Mouse (Mus musculus): Measurements from ENCODE around the gene Cfap36. TPM values are rescaled to one million over a fixed set of nuclear protein-coding genes. Genes with fewer than 3 reads are reported as not detected.
A peak's percentile ranks its signal among the peaks of the same experiment; 100 is the strongest.

Gene Cfap36
- 14.5 TPM for polyA plus RNA-seq (2012; fragmentation: generic; extraction: Trizol)
- long read RNA-seq, experiment 1, transcript Cfap36-201 (10 exons, 1,664 nt): major isoform, 40 of 52 reads
- long read RNA-seq, experiment 1, partial matches to known transcripts: 7 of 52 reads
- long read RNA-seq, experiment 1, other reads (novel, unspliced or antisense): 4 of 52 reads
- long read RNA-seq, experiment 2, transcript Cfap36-201 (10 exons, 1,664 nt): major isoform, 35 of 41 reads
- long read RNA-seq, experiment 2, partial matches to known transcripts: 1 of 41 reads
- long read RNA-seq, experiment 2, other reads (novel, unspliced or antisense): 5 of 41 reads

DNA sequence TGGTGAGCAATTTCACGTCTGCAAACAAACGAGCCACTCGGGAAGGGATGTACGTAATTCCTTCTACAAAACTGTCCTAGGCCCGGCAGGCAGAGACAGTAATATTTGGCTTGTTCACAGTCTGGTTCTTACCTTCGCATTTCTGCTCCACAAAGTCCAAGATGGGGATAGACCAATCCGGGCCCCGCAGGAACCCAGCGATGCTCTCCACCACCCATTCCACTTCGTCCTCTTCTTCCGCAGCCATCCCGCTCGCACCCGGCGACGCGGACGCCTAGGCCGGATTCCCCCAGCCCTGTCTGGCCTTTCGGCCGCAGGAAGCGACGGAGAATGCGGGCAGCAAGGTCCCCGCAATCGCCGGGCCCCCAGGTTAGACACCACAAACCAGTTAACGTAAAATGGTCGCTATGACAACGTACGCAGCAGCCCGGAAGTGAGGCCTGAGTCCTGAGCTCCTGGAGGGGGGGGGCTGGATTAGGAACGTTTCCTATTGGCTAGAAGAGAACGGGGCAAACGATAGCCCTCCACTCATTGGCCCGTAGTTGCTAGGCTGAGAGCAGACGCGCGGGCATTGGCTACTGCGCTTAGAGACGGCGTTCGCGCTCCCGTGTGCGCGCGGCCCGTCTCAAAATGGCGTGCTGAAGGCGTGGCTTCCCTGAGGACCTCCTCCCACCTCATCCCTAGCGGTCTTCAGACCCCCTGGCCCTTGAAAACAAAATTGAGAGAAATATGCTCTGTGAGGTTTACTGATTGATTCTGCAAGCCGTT lies at the start of gene Cfap36:
TSS of gene Cfap36 (minus strand) at position 527 of the 768 bp plus-strand sequence.
- TF ChIP-seq CEBPB (IDR thresholded peaks at IDR 0.05; ENCODE audit: low read depth) (no peak), MYOG (IDR thresholded peaks at IDR 0.05; ENCODE audit: control insufficient read depth, extremely low read depth, insufficient read length) (no peak), USF1 (IDR thresholded peaks at IDR 0.05; ENCODE audit: low read depth) (no peak), MAX (IDR thresholded peaks at IDR 0.05) (peak; percentile 52), FOSL1 (IDR thresholded peaks at IDR 0.05; ENCODE audit: insufficient read depth, low read length, poor library complexity, severe bottlenecking) (no peak), CTCF (IDR thresholded peaks at IDR 0.05; ENCODE audit: control insufficient read depth, insufficient read depth, insufficient read length) (no peak), MYOD1 (IDR thresholded peaks at IDR 0.05; ENCODE audit: control insufficient read depth, insufficient read length, low read depth) (no peak)

DNA sequence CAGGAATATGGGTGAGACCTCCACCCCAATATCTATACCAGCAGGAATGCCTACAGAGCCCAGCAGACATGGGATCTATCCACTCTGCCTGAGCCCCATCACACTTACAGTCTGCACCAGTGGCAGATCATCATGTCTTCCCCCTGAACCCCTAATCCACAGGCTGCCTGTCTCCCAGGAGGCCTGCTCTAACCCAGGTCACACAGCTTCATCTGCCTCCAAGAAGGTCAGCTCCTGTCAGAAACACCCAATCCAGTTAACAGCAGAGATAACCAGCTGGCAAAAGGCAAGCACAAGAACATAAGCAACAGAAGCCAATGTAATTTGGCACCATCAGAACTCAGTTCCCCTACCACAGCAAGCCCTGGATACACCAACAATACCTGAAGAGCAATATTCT lies 40.1 kb upstream of the Cfap36 start:
- H3ac ChIP-seq (ENCODE audit: control insufficient read depth, insufficient read length, low read depth): no peak overlapping the region
- no peaks in the 10 kb centered on the region for H3K27me3 ChIP-seq (ENCODE audit: control insufficient read depth, insufficient read depth, insufficient read length)
- TF ChIP-seq USF1 (IDR thresholded peaks at IDR 0.05; ENCODE audit: low read depth) (no peak), MYOG (IDR thresholded peaks at IDR 0.05; ENCODE audit: control insufficient read depth, extremely low read depth, insufficient read length) (no peak), CTCF (IDR thresholded peaks at IDR 0.05; ENCODE audit: control insufficient read depth, insufficient read depth, insufficient read length) (no peak), CEBPB (IDR thresholded peaks at IDR 0.05; ENCODE audit: low read depth) (no peak), FOSL1 (IDR thresholded peaks at IDR 0.05; ENCODE audit: insufficient read depth, low read length, poor library complexity, severe bottlenecking) (no peak), MYOD1 (IDR thresholded peaks at IDR 0.05; ENCODE audit: control insufficient read depth, insufficient read length, low read depth) (no peak), MAX (IDR thresholded peaks at IDR 0.05) (no peak)
- no peaks in the 10 kb centered on the region for H3K79me3 ChIP-seq (ENCODE audit: low read depth)
- H3K79me2 ChIP-seq (ENCODE audit: control insufficient read depth, insufficient read depth): no peaks in the 10 kb centered on the region
- H3K4me3 ChIP-seq (ENCODE audit: insufficient read depth, poor library complexity, severe bottlenecking): no peak overlapping the region
- no peaks in the 10 kb centered on the region for H3K36me3 ChIP-seq (ENCODE audit: control insufficient read depth, insufficient read depth)

More for the DNA sequence above, at the start of gene Cfap36:
- H3K27me3 ChIP-seq (ENCODE audit: control insufficient read depth, insufficient read depth, insufficient read length): no peaks in the 10 kb centered on the region
- H3K79me2 ChIP-seq (ENCODE audit: control insufficient read depth, insufficient read depth): peaks cover 18% of the 10 kb centered on the region
- peaks cover 5% of the 10 kb centered on the region for H3K79me3 ChIP-seq (ENCODE audit: low read depth)
- peak within 1 kb of the TSS; percentile 68 for H3K4me3 ChIP-seq (ENCODE audit: insufficient read depth, poor library complexity, severe bottlenecking)
- H3ac ChIP-seq (ENCODE audit: control insufficient read depth, insufficient read length, low read depth): peak within 1 kb of the TSS; percentile 61
- H3K36me3 ChIP-seq (ENCODE audit: control insufficient read depth, insufficient read depth): peaks cover 12% of the 10 kb centered on the region

DNA sequence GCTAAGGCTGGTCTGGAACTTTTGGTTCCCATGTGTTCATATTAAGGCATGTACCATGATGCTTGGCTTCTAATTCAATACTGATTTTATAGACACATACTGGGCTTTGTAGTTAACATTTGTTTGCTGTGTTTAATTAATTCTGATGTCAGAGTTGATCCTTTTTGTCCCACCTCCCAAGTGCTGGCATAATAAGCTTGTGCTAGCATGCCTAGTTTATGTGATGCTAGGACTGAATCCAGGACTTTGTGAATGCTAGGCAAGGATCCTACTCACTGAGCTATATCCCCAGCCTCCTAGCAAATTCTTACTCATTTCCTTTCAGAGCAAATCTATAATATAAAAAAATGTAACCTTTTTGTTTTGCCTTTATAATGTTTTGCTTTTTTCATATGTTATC lies 38.8 kb upstream of the Cfap36 start:
- Histone ChIP-seq H3ac (ENCODE audit: control insufficient read depth, insufficient read length, low read depth) (no peak overlapping the region), H3K36me3 (ENCODE audit: control insufficient read depth, insufficient read depth) (no peaks in the 10 kb centered on the region), H3K79me2 (ENCODE audit: control insufficient read depth, insufficient read depth) (no peaks in the 10 kb centered on the region), H3K27me3 (ENCODE audit: control insufficient read depth, insufficient read depth, insufficient read length) (no peaks in the 10 kb centered on the region), H3K79me3 (ENCODE audit: low read depth) (no peaks in the 10 kb centered on the region), H3K4me3 (ENCODE audit: insufficient read depth, poor library complexity, severe bottlenecking) (no peak overlapping the region)
- TF ChIP-seq MAX (IDR thresholded peaks at IDR 0.05) (no peak), CEBPB (IDR thresholded peaks at IDR 0.05; ENCODE audit: low read depth) (no peak), CTCF (IDR thresholded peaks at IDR 0.05; ENCODE audit: control insufficient read depth, insufficient read depth, insufficient read length) (no peak), MYOD1 (IDR thresholded peaks at IDR 0.05; ENCODE audit: control insufficient read depth, insufficient read length, low read depth) (no peak), FOSL1 (IDR thresholded peaks at IDR 0.05; ENCODE audit: insufficient read depth, low read length, poor library complexity, severe bottlenecking) (no peak), MYOG (IDR thresholded peaks at IDR 0.05; ENCODE audit: control insufficient read depth, extremely low read depth, insufficient read length) (no peak), USF1 (IDR thresholded peaks at IDR 0.05; ENCODE audit: low read depth) (no peak)

DNA sequence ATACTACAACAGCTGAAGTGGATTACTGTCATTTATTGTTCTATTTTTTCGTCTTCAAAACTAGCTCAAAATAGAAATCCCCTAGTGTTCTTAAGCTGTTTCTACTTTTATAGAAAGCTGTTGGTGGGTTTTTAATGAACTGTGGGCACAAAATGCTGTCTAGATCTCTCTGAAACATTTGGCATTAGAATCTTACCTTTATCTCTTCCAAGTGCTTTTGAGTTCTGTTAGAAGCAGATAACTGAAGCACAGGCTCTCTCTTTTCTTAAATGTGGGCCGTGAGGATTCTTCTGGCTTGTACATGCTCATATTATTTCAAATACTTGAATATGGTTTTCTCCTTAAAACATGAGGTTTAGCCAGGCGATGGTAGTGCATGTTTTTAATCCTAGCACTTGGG lies 27.5 kb upstream of the Cfap36 start:
- Histone ChIP-seq H3ac (ENCODE audit: control insufficient read depth, insufficient read length, low read depth) (no peak overlapping the region), H3K79me3 (ENCODE audit: low read depth) (no peaks in the 10 kb centered on the region), H3K27me3 (ENCODE audit: control insufficient read depth, insufficient read depth, insufficient read length) (no peaks in the 10 kb centered on the region), H3K79me2 (ENCODE audit: control insufficient read depth, insufficient read depth) (no peaks in the 10 kb centered on the region), H3K36me3 (ENCODE audit: control insufficient read depth, insufficient read depth) (no peaks in the 10 kb centered on the region), H3K4me3 (ENCODE audit: insufficient read depth, poor library complexity, severe bottlenecking) (no peak overlapping the region)
- TF ChIP-seq CEBPB (IDR thresholded peaks at IDR 0.05; ENCODE audit: low read depth) (no peak), FOSL1 (IDR thresholded peaks at IDR 0.05; ENCODE audit: insufficient read depth, low read length, poor library complexity, severe bottlenecking) (no peak), USF1 (IDR thresholded peaks at IDR 0.05; ENCODE audit: low read depth) (no peak), MAX (IDR thresholded peaks at IDR 0.05) (no peak), MYOD1 (IDR thresholded peaks at IDR 0.05; ENCODE audit: control insufficient read depth, insufficient read length, low read depth) (no peak), MYOG (IDR thresholded peaks at IDR 0.05; ENCODE audit: control insufficient read depth, extremely low read depth, insufficient read length) (no peak), CTCF (IDR thresholded peaks at IDR 0.05; ENCODE audit: control insufficient read depth, insufficient read depth, insufficient read length) (no peak)

DNA sequence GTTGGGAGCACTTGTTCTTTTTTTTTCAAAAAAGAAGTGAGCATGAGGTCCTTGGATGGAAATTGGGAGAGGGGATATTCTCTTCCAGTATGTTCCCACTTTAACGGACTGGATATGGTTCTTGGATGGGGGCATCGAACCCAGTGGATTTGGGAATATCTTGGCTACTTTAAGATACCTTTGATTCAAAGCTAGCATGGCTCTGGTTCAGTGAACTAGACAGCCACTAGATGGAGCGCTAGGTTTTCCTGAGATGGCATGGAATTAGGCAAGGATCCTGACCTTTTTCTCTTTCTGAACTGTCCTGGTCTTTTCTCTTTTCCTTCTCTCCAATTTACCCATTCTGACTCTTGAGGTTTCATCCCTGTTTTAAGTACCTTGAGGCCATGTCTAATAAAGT lies 20.6 kb upstream of the Cfap36 start:
- Histone ChIP-seq H3K79me2 (ENCODE audit: control insufficient read depth, insufficient read depth) (no peaks in the 10 kb centered on the region), H3ac (ENCODE audit: control insufficient read depth, insufficient read length, low read depth) (no peak overlapping the region), H3K79me3 (ENCODE audit: low read depth) (no peaks in the 10 kb centered on the region), H3K36me3 (ENCODE audit: control insufficient read depth, insufficient read depth) (no peaks in the 10 kb centered on the region), H3K4me3 (ENCODE audit: insufficient read depth, poor library complexity, severe bottlenecking) (no peak overlapping the region), H3K27me3 (ENCODE audit: control insufficient read depth, insufficient read depth, insufficient read length) (no peaks in the 10 kb centered on the region)
- TF ChIP-seq CEBPB (IDR thresholded peaks at IDR 0.05; ENCODE audit: low read depth) (peak; percentile 5), CTCF (IDR thresholded peaks at IDR 0.05; ENCODE audit: control insufficient read depth, insufficient read depth, insufficient read length) (peak; percentile 28), MYOD1 (IDR thresholded peaks at IDR 0.05; ENCODE audit: control insufficient read depth, insufficient read length, low read depth) (no peak), MAX (IDR thresholded peaks at IDR 0.05) (no peak), MYOG (IDR thresholded peaks at IDR 0.05; ENCODE audit: control insufficient read depth, extremely low read depth, insufficient read length) (no peak), FOSL1 (IDR thresholded peaks at IDR 0.05; ENCODE audit: insufficient read depth, low read length, poor library complexity, severe bottlenecking) (no peak), USF1 (IDR thresholded peaks at IDR 0.05; ENCODE audit: low read depth) (no peak)

Data from C2C12 (cell line).